Mouse (Mus musculus): ENCODE results near the gene Acsm2.

DNA sequence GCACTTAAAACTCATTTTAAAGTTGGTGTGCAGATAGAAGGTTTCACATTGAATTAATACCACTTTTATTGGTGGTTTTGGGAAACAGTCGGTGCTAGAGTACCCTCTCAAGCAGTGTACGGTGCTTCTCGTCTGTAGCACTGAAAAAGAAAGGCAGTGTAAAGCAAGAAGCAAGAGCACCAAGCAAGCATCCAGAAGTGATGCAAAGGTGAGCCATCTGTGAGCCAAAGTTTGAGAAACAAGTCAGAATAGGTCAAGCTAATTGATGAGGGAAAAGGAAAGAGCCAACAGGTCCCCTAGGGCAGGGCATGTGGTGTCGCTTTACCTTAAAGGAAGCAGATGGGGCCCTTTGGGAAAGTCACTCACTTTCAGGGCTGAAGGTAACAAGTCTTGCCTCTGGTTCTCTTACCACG is 52.5 kb downstream of the Acsm2 start, which contains the start of gene Acsm1:
- TF ChIP-seq POLR2A (IDR thresholded peaks at IDR 0.05; ENCODE audit: insufficient read depth, low read depth, low read length) (no peak), EP300 (IDR thresholded peaks at IDR 0.05; ENCODE audit: insufficient read depth, low read depth, low read length) (no peak), CTCF (IDR thresholded peaks at IDR 0.05) (no peak)

All from heart, adult 2 months (tissue).